Mouse (Mus musculus) hindbrain, embryonic 15.5 days (tissue): ENCODE measurements around the gene Stra6. TPM values are rescaled to one million over a fixed set of nuclear protein-coding genes. Genes with fewer than 3 reads are reported as not detected.

Experiments used
- ATAC-seq: fragments of 200-750 bp; cut with Nextera tagmentation; 2 replicates; pipeline ENCODE4 v1.8.0; 2017; ENCODE audit warnings: low read depth, moderate number of reproducible peaks, moderate TSS enrichment; ENCODE audit not compliant: low FRiP score
- H3K27ac ChIP-seq: fragments of 300-500 bp; sonication (generic); replicated peaks from 2 replicates; pipeline ENCODE4 v1.5.1; 2015; ENCODE audit warnings: mild to moderate bottlenecking, inconsistent platforms
- H3K27me3 ChIP-seq: fragments of 300-500 bp; sonication (generic); 2 replicates; pipeline ENCODE4 v1.6.1; 2015; ENCODE audit warnings: control low read depth, inconsistent platforms
- H3K36me3 ChIP-seq: fragments of 300-500 bp; sonication (generic); 2 replicates; pipeline ENCODE4 v1.6.1; 2015; ENCODE audit warnings: control low read depth, inconsistent platforms
- H3K4me1 ChIP-seq: fragments of 300-500 bp; sonication (generic); replicated peaks from 2 replicates; pipeline ENCODE4 v1.6.1; 2015; ENCODE audit warnings: control low read depth, inconsistent platforms
- H3K4me2 ChIP-seq: fragments of 300-500 bp; sonication (generic); 2 replicates; pipeline ENCODE4 v1.6.1; 2015; ENCODE audit warnings: moderate library complexity, mild to moderate bottlenecking, inconsistent platforms
- H3K4me3 ChIP-seq: fragments of 300-500 bp; sonication (generic); 2 replicates; pipeline ENCODE4 v1.5.1; 2015; ENCODE audit warnings: mild to moderate bottlenecking, inconsistent platforms
- H3K9ac ChIP-seq: fragments of 300-500 bp; sonication (generic); 2 replicates; pipeline ENCODE4 v1.6.1; 2015; ENCODE audit warnings: inconsistent platforms
- H3K9me3 ChIP-seq: fragments of 300-500 bp; sonication (generic); 2 replicates; pipeline ENCODE4 v1.6.1; 2016; ENCODE audit warnings: control low read depth, inconsistent platforms
- WGBS: fragments of 180-500 bp; shearing (Covaris S2); methylation state at CpG from one replicate; pipeline ENCODE4 v1.1.7; 2015; 5-methylcytosine and 5-hydroxymethylcytosine counted together
- polyA plus RNA-seq: library from polyadenylated mRNA; unstranded; fragments of >200 nt; fragmentation: Nextera tagmentation; extraction: Ambion mirVana; gene quantifications from 2 replicates; pipeline ENCODE4 v1.2.1, GENCODE M21; 2015

Stra6 gene
- polyA plus RNA-seq, 1 experiment from 2014 or later: 17.5 TPM

DNA sequence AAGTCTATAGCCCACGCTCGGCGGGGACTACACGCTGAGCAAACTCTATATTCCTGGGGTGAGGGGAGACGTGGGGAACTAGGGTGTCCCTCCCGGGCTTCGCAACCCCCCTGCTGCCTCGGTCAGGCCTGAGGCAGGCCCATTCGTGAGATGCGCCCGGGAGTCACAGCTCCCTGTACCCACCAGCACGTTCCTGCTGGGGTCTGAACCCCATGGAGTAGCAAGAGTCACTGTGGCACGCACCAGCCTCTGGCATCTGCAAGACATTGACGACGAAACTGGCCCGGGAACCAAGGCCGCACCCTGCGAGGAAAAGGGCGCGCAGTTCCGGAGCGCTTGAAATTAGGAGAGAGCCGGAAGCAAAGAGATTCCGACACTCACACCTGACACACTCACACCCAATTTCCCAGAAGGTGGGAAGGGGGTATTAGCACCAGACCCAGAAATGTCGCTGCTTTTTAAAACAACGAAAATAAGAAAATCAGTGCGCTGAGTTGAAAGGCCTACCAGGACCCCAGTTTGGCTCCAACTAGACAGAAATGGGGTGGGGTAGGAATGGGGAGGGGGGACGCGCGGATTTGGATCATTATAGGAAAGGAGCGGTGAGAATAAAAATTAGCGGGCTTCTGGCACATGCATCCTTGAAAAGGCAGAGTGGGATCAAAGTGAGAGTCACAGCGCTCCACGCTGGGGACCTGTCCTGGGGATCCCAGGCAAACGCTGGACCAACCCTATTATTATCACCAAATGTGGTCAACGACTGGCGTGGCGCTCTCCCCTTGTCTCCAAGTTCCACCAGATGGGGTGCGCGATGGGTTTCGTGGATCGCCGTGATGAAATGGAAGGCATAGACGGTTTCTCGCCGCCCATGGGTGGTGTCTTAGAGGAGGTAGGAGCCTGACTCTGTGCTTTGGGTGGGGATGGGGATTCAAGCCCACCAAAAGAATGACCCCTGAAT is 133.3 kb downstream of the Stra6 start:
- peaks cover 57% of the 10 kb centered on the region for H3K4me1 ChIP-seq
- ATAC-seq: no peak
- H3K9me3 ChIP-seq: no peaks in the 10 kb centered on the region
- peak overlapping the region; percentile 22 for H3K9ac ChIP-seq
- no peaks in the 10 kb centered on the region for H3K36me3 ChIP-seq
- WGBS: 2% methylated on average over 46 of the region's 46 CpGs
- H3K27ac ChIP-seq: peak overlapping the region; percentile 1; the same call in 1 of the 2 replicates
- peak overlapping the region; percentile 35 for H3K4me3 ChIP-seq
- peaks cover 67% of the 10 kb centered on the region for H3K27me3 ChIP-seq
- H3K4me2 ChIP-seq: peak overlapping the region; percentile 64

GRCm38 (mm10) chr9:58197781-58198701 is 134.5 kb downstream of the Stra6 start:
- Histone ChIP-seq H3K4me1 (peaks cover 68% of the 10 kb centered on the region), H3K27ac (peak overlapping the region; percentile 70; the same call in 1 of the 2 replicates), H3K27me3 (peaks cover 75% of the 10 kb centered on the region), H3K36me3 (no peaks in the 10 kb centered on the region), H3K9me3 (no peaks in the 10 kb centered on the region), H3K4me3 (peak overlapping the region; percentile 35), H3K4me2 (peak overlapping the region; percentile 64), H3K9ac (peak overlapping the region; percentile 47)
- ATAC-seq: peak; percentile 25; the same call in 1 of the 2 replicates
- WGBS: 2% methylated on average over 53 of the region's 58 CpGs

- 1% methylated on average over 37 of the region's 38 CpGs for WGBS
- H3K4me2 ChIP-seq: peak overlapping the region; percentile 64
- H3K9me3 ChIP-seq: no peaks in the 10 kb centered on the region
These were observed 135.3 kb downstream of the Stra6 start for GRCm38 (mm10) chr9:58198801-58199371.

DNA sequence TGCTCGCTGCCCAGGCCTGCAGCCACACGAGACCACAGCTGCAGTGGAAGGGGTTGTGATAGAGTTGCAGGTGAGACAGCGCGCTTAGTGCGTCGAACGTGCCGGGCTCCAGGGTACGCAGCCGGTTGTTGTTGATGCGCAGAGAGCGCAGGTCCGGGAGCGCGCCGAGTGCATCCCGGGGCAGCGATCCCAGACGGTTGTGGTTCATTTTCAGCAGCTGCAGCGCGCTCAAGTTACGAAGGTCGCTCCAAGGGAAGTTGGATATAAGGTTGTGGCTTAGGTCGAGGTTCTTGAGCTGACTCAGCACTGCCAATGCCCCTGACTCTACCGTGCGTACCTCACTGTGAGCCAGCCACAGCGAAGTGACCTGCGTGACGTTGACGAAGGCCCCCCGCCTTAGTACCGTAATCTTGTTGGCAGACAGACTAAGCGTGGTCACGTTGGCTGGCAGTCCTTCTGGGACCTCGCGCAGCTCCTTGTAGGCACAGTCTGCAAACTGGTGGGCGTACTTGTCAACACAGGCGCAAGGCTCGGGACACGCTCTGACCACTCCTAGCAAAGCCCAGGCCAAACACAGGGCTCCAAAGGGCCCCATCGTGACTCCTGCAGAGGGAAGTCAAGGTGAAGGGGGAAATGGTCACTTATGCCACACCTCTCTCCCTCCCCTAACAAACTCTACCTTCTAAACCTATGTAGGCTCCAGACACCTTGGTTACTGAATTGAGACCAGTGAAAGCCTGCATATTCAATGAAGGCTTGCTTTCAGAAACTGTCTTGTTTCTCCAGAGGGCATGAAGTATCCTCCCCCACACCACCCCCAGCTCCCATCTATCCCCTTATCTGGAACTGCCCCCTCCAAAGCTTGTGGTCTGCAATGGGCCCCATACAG is 136.0 kb downstream of the Stra6 start:
- Histone ChIP-seq H3K36me3 (no peaks in the 10 kb centered on the region), H3K27me3 (peaks cover 81% of the 10 kb centered on the region), H3K9ac (peak overlapping the region; percentile 38), H3K4me3 (peak overlapping the region; percentile 35), H3K4me1 (peaks cover 78% of the 10 kb centered on the region), H3K27ac (peak overlapping the region; percentile 70), H3K9me3 (no peaks in the 10 kb centered on the region), H3K4me2 (peak overlapping the region; percentile 64)
- ATAC-seq: no peak
- WGBS: 1% methylated on average over 41 of the region's 41 CpGs

More at GRCm38 (mm10) chr9:58198801-58199371, 135.3 kb downstream of the Stra6 start:
- ATAC-seq: no peak
- Histone ChIP-seq H3K4me3 (peak overlapping the region; percentile 35), H3K27ac (peak overlapping the region; percentile 70; the same call in 1 of the 2 replicates), H3K27me3 (peaks cover 84% of the 10 kb centered on the region), H3K9ac (peak overlapping the region; percentile 47; the same call in 1 of the 2 replicates), H3K4me1 (peaks cover 73% of the 10 kb centered on the region), H3K36me3 (no peaks in the 10 kb centered on the region)

GRCm38 (mm10) chr9:58200270-58201090 is 136.9 kb downstream of the Stra6 start:
- H3K9ac ChIP-seq: peak overlapping the region; percentile 38
- H3K27me3 ChIP-seq: peaks cover 84% of the 10 kb centered on the region
- peaks cover 80% of the 10 kb centered on the region for H3K4me1 ChIP-seq
- H3K4me2 ChIP-seq: peak overlapping the region; percentile 64
- no peaks in the 10 kb centered on the region for H3K9me3 ChIP-seq
- 8% methylated on average over 11 of the region's 11 CpGs for WGBS
- peak overlapping the region; percentile 35 for H3K4me3 ChIP-seq
- H3K27ac ChIP-seq: peak overlapping the region; percentile 70
- ATAC-seq: no peak
- no peaks in the 10 kb centered on the region for H3K36me3 ChIP-seq

DNA sequence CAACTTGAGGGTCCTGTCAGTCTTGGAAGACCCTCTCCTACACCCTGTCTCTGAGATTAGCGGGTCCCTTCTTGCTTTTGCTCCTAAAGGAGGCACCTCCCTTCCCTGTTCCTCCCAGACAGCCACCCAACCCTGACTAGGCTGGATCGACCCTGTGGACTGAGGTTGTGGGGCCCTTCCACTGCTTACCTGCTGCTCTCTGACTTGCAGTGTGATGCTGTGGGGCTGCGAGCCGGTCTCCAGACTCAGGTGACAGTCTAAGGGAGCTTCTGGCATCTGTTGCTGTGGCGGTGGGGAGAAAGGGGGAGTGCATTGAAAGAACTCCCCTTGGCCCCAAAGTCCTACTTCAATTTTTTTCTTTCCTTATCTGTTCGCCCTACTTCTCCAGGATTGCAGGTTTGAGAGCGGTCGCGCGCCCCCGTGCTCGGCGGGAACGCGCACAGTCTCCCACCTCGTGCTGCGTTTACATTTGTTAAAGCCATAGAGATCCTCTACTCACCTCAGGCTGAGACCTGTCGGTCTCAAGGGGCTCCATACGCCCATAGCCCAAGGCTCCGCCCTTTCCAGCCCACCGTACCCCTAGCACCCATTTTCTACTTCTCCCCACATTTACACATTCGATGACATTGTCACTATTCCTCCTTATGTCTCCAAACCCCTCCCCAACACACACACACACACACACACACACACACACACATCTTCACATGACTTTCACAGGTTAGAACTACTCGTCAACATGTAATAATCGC is 137.7 kb downstream of the Stra6 start:
- Histone ChIP-seq H3K27ac (peak overlapping the region; percentile 70), H3K4me1 (peaks cover 78% of the 10 kb centered on the region), H3K9me3 (no peaks in the 10 kb centered on the region), H3K27me3 (peaks cover 77% of the 10 kb centered on the region), H3K4me3 (peak overlapping the region; percentile 35), H3K9ac (peak overlapping the region; percentile 38), H3K36me3 (no peaks in the 10 kb centered on the region), H3K4me2 (peak overlapping the region; percentile 64)
- no peak for ATAC-seq
- 2% methylated on average over 24 of the region's 24 CpGs for WGBS

- H3K27me3 ChIP-seq: peaks cover 72% of the 10 kb centered on the region
- peaks cover 71% of the 10 kb centered on the region for H3K4me1 ChIP-seq
- WGBS: under 1% methylated on average over 37 of the region's 37 CpGs
- no peaks in the 10 kb centered on the region for H3K36me3 ChIP-seq
- peak overlapping the region; percentile 64 for H3K4me2 ChIP-seq
- H3K4me3 ChIP-seq: peak overlapping the region; percentile 35
- no peaks in the 10 kb centered on the region for H3K9me3 ChIP-seq
- peak overlapping the region; percentile 70 for H3K27ac ChIP-seq
- ATAC-seq: no peak
- H3K9ac ChIP-seq: peak overlapping the region; percentile 23; the same call in 1 of the 2 replicates
These were observed 138.4 kb downstream of the Stra6 start for GRCm38 (mm10) chr9:58201861-58202549.

GRCm38 (mm10) chr9:58202676-58203453 is 139.3 kb downstream of the Stra6 start:
- H3K4me1 ChIP-seq: peaks cover 62% of the 10 kb centered on the region
- H3K9me3 ChIP-seq: no peaks in the 10 kb centered on the region
- H3K4me2 ChIP-seq: peak overlapping the region; percentile 64
- H3K36me3 ChIP-seq: no peaks in the 10 kb centered on the region
- peak overlapping the region; percentile 35 for H3K4me3 ChIP-seq
- H3K27me3 ChIP-seq: peaks cover 65% of the 10 kb centered on the region
- peak overlapping the region; percentile 23; the same call in 1 of the 2 replicates for H3K9ac ChIP-seq
- 4% methylated on average over 14 of the region's 14 CpGs for WGBS
- ATAC-seq: no peak
- peak overlapping the region; percentile 70 for H3K27ac ChIP-seq
